Mouse (Mus musculus) brain, embryonic 14.5 days (tissue): Measurements from ENCODE around the gene March10.

ENCODE experiments used
- CTCF ChIP-seq: fragments of 200-500 bp; IDR thresholded peaks from 2 replicates; pipeline ENCODE4 v1.5.1; 2012; ENCODE audit warnings: inconsistent platforms, mild to moderate bottlenecking, moderate library complexity, borderline replicate concordance; ENCODE audit not compliant: insufficient read depth, insufficient read length; ENCODE audit errors: extremely low read depth
- POLR2A ChIP-seq: fragments of 200-500 bp; IDR thresholded peaks from 2 replicates; pipeline ENCODE4 v1.6.1; 2012; ENCODE audit warnings: mild to moderate bottlenecking, inconsistent platforms, borderline replicate concordance; ENCODE audit not compliant: poor library complexity, insufficient read depth, insufficient read length, severe bottlenecking; ENCODE audit errors: extremely low read depth

DNA sequence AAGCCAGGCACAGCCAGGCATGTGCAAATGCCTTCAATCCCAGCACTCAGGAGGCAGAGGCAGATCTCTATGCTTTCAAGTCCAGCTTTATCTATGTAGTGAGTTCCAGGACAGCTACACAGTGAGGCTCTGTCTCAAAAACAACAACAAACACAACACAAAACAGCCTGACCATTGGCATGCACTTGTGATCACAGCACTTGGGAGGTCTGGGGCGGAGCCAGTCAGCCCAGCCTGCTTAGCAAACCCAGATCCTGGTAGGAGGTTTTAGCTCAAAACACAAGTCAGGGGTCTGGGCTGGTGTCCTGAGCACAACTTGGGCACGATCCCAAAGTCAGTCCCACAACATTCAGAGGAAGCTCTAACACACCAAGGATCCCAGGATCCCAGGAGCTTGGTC lies 18.2 kb upstream of the March10 start:
- TF ChIP-seq CTCF (no peak), POLR2A (no peak)
